Mouse (Mus musculus): ENCODE data around the gene Med26.

Med26 gene

GRCm38 (mm10) chr8:72491680-72492621, 56.1 kb downstream of the Med26 start, which contains the start of gene Slc35e1:
Slc35e1 (minus strand) TSS chr8:72492614.
- DNase-seq (ENCODE audit: low read depth, low spot score) = peak; percentile 33

GRCm38 (mm10) chr8:72491017-72491416, 57.1 kb downstream of the Med26 start:
- DNase-seq (ENCODE audit: low read depth, low spot score) = no peak

GRCm38 (mm10) chr8:72487014-72487413, 61.1 kb downstream of the Med26 start:
- DNase-seq (ENCODE audit: low read depth, low spot score) = no peak

GRCm38 (mm10) chr8:72485456-72486199, 62.4 kb downstream of the Med26 start:
- no peak for DNase-seq (ENCODE audit: low read depth, low spot score)

GRCm38 (mm10) chr8:72474826-72475546, 73.1 kb downstream of the Med26 start, which contains the start of gene Cherp:
Cherp (minus strand) TSS chr8:72475226.
- peak; percentile 99 for DNase-seq (ENCODE audit: low read depth, low spot score)

- DNase-seq (ENCODE audit: low read depth, low spot score) = no peak
Measured at GRCm38 (mm10) chr8:72470684-72471083, 77.4 kb downstream of the Med26 start.

GRCm38 (mm10) chr8:72469984-72470383, 78.1 kb downstream of the Med26 start:
- no peak for DNase-seq (ENCODE audit: low read depth, low spot score)

GRCm38 (mm10) chr8:72469243-72469642, 78.8 kb downstream of the Med26 start:
- DNase-seq (ENCODE audit: low read depth, low spot score) = no peak

GRCm38 (mm10) chr8:72464211-72464610, 83.9 kb downstream of the Med26 start:
- DNase-seq (ENCODE audit: low read depth, low spot score) = no peak

- no peak for DNase-seq (ENCODE audit: low read depth, low spot score)
Measured at GRCm38 (mm10) chr8:72459881-72460533, 88.1 kb downstream of the Med26 start.

GRCm38 (mm10) chr8:72458457-72458856, 89.6 kb downstream of the Med26 start:
- no peak for DNase-seq (ENCODE audit: low read depth, low spot score)

GRCm38 (mm10) chr8:72457806-72458205, 90.3 kb downstream of the Med26 start:
- DNase-seq (ENCODE audit: low read depth, low spot score) = no peak

GRCm38 (mm10) chr8:72455317-72455716, 92.8 kb downstream of the Med26 start:
- DNase-seq (ENCODE audit: low read depth, low spot score) = no peak

- no peak for DNase-seq (ENCODE audit: low read depth, low spot score)
Measured at GRCm38 (mm10) chr8:72453904-72454303, 94.2 kb downstream of the Med26 start.

- DNase-seq (ENCODE audit: low read depth, low spot score) = no peak
Measured at GRCm38 (mm10) chr8:72451516-72451915, 96.6 kb downstream of the Med26 start.

GRCm38 (mm10) chr8:72445071-72445470, 103.0 kb downstream of the Med26 start:
- no peak for DNase-seq (ENCODE audit: low read depth, low spot score)

All from WW6 (cell line).